Mouse (Mus musculus) cortical plate, adult 2 months (tissue): ENCODE measurements around the gene Olfr411.

ENCODE experiments used
- CTCF ChIP-seq: fragments of 200-500 bp; IDR thresholded peaks from 2 replicates; pipeline ENCODE4 v1.5.1; 2011; ENCODE audit warnings: mild to moderate bottlenecking, control low read depth, low read length; ENCODE audit not compliant: insufficient read depth; ENCODE audit errors: extremely low read depth
- POLR2A ChIP-seq: fragments of 200-500 bp; IDR thresholded peaks from 2 replicates; pipeline ENCODE4 v1.6.1; 2011; ENCODE audit warnings: mild to moderate bottlenecking, low read length, control low read depth; ENCODE audit not compliant: insufficient read depth; ENCODE audit errors: extremely low read depth

DNA sequence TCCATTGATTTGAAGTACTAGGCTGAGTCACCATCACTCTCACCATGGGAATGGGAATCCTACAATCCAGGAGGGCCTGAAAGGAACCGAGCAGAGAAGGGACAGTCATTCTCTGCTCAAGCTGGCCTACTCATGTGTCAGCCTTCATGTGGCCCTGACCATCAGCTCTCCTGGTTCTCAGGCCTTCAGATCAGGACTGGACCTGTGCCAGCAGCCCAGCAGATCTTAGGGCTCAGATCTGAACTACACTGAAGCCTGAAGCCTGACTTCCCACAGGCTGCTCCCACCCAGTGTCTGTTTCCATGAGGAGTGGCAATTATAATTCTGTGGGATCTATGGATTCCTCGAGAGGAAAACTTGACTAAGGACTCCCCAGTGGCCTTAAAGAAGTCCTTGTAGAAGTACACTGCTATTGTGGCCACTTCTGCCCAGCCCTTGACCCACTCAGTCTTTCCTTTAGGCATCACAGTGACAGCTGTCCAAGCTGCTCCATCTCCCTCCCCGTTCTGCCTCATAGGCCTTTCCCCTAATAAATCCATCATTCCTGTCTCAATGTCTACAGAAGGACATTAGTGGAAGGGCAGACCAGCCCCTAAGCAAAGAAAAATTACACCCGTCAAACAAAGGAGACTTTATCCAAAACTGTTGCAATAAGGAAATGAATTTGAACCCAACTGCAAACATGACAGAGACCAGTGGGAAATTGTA, 26.9 kb upstream of the Olfr411 start:
- no peak for TF ChIP-seq CTCF
- TF ChIP-seq POLR2A = no peak
